Mouse (Mus musculus) megakaryocyte, embryonic 14.5 days (primary cell): ENCODE measurements around the gene C1qtnf4.

Experiments used
- FLI1 ChIP-seq: IDR thresholded peaks from 2 replicates; pipeline ENCODE4 v1.6.1; 2012; ENCODE audit warnings: low read length, inconsistent platforms, mixed read lengths
- GATA1 ChIP-seq: IDR thresholded peaks from 3 replicates; pipeline ENCODE4 v1.6.1; 2012; ENCODE audit warnings: mixed read lengths, low read length, inconsistent platforms, borderline replicate concordance

DNA sequence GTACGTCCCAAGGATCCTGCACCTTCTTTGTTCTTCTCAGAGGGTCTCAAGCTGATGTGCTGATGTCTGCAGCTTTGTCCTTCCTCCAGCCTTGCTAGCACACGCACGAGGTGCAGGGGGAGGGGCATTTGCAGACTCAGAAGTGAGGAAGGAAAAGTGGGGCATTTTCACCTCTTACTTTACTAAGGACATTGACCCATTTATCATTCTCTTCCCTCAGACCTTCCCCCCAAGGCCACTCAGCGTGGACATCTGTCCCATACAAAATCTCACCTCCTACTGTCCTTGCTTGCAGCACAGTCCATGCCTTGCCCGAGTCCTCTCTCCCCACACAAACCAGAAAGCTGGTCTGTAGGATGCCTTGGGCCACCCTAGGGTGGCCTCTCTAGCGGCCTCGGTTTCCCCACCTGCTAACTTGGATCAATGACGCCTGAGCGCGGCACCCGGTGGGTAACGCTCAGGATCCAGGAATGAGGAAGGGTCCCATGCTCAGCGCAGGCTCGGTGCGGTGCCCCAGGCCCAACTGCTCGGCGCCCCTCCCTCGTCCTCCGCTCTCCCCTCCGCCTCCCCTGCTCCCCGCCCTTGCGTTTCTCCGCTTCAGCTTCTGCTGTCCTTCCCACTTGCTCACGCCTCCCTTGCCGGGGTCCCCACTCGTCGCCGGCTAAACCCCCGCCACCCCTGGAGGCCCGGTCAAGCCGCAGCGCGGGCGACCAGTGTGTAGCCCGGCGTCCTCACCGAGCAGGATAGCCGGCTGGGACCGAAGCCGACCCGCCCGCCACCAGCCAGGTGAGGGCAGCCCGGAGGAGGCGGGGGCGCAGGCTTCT, at the start of gene C1qtnf4:
- TF ChIP-seq GATA1 (no peak), FLI1 (no peak)
